Mouse (Mus musculus) olfactory bulb, adult 2 months (tissue): ENCODE results near the gene Fbxo48.

Experiments
- CTCF ChIP-seq: fragments of 200-500 bp; IDR thresholded peaks from 2 replicates; pipeline ENCODE4 v1.5.1; 2012; ENCODE audit warnings: low read depth, mild to moderate bottlenecking, low read length, moderate library complexity; ENCODE audit not compliant: insufficient read depth
- POLR2A ChIP-seq: fragments of 200-500 bp; IDR thresholded peaks from 2 replicates; pipeline ENCODE4 v1.6.1; 2012; ENCODE audit warnings: mild to moderate bottlenecking, low read depth, low read length, moderate library complexity; ENCODE audit not compliant: insufficient read depth

DNA sequence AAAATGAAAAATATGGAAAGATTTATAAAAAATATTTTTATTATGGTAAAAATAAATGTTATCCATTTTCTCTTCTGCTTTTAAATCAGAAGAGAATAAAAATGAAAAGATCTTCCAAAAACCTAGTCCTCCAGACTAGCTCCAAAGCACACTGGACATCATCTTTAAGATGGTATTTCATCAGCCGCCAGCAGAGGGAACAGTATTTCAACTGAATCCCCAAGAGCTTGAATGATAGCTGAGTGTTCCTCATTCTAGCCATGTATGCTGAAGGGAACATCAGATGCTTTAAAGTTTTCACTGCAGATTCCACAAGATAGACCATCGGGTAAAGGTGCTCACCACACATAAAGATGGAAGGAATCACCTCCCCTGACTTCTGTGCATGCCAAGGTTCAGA, 16.6 kb downstream of the Fbxo48 start:
- TF ChIP-seq CTCF (no peak), POLR2A (no peak)
